Mouse (Mus musculus) cerebellum, adult 9-11 months (tissue): Measurements from ENCODE around the gene Hsd17b12.

Experiments
- DNase-seq: peaks from one replicate; pipeline ENCODE4 v3.0.0; 2022

Hsd17b12 gene

GRCm38 (mm10) chr2:94157592-94158519 lies at the start of gene Hsd17b12:
Hsd17b12 (minus strand) TSS chr2:94157964.
- DNase-seq: peak; percentile 100

GRCm38 (mm10) chr2:94184906-94185305 lies 27.1 kb upstream of the Hsd17b12 start:
- DNase-seq: no peak

- DNase-seq: no peak
Observed at GRCm38 (mm10) chr2:94184142-94184541, 26.4 kb upstream of the Hsd17b12 start.

- no peak for DNase-seq
Observed at GRCm38 (mm10) chr2:94179030-94179407, 21.3 kb upstream of the Hsd17b12 start.

GRCm38 (mm10) chr2:94178321-94179029 lies 20.7 kb upstream of the Hsd17b12 start:
- DNase-seq: peak; percentile 87

- no peak for DNase-seq
Observed at GRCm38 (mm10) chr2:94177294-94177693, 19.5 kb upstream of the Hsd17b12 start.

GRCm38 (mm10) chr2:94176381-94176780 lies 18.6 kb upstream of the Hsd17b12 start:
- DNase-seq: no peak

GRCm38 (mm10) chr2:94173549-94173948 lies 15.8 kb upstream of the Hsd17b12 start:
- DNase-seq: no peak

GRCm38 (mm10) chr2:94163207-94163606 lies 5.4 kb upstream of the Hsd17b12 start:
- DNase-seq: no peak

- no peak for DNase-seq
Observed at GRCm38 (mm10) chr2:94162141-94162540, 4.4 kb upstream of the Hsd17b12 start.

GRCm38 (mm10) chr2:94158520-94158884 lies 738 bp upstream of the Hsd17b12 start:
- peak; percentile 22 for DNase-seq

GRCm38 (mm10) chr2:94157051-94157450 lies 713 bp downstream of the Hsd17b12 start:
- no peak for DNase-seq

- no peak for DNase-seq
Observed at GRCm38 (mm10) chr2:94145146-94145542, 12.6 kb downstream of the Hsd17b12 start.

GRCm38 (mm10) chr2:94144520-94145145 lies 13.1 kb downstream of the Hsd17b12 start:
- no peak for DNase-seq

- no peak for DNase-seq
Observed at GRCm38 (mm10) chr2:94141293-94141692, 16.5 kb downstream of the Hsd17b12 start.

GRCm38 (mm10) chr2:94138469-94139390 lies 19.0 kb downstream of the Hsd17b12 start:
- DNase-seq: no peak

GRCm38 (mm10) chr2:94136837-94137236 lies 20.9 kb downstream of the Hsd17b12 start:
- DNase-seq: no peak

- no peak for DNase-seq
Observed at GRCm38 (mm10) chr2:94128496-94128895, 29.3 kb downstream of the Hsd17b12 start.

- peak; percentile 18 for DNase-seq
Observed at GRCm38 (mm10) chr2:94122182-94123041, 35.4 kb downstream of the Hsd17b12 start.

- no peak for DNase-seq
Observed at GRCm38 (mm10) chr2:94103758-94104157, 54.0 kb downstream of the Hsd17b12 start.

- DNase-seq: no peak
Observed at GRCm38 (mm10) chr2:94089901-94090300, 67.9 kb downstream of the Hsd17b12 start.
